Mouse (Mus musculus) CH12.LX (cell line): ENCODE data around the gene Dgkq. TPM values are rescaled to one million over a fixed set of nuclear protein-coding genes. Genes with fewer than 3 reads are reported as not detected.

ENCODE experiments used
- DNase-seq: peaks from one replicate; pipeline ENCODE4 v3.0.0-alpha.2; 2013; ENCODE audit errors: extremely low read depth
- H3K27ac ChIP-seq: 2 replicates; pipeline ENCODE4 v1.5.1; 2012; ENCODE audit warnings: low read depth, mild to moderate bottlenecking, control low read depth, moderate library complexity; ENCODE audit not compliant: insufficient read depth
- H3K27me3 ChIP-seq: replicated peaks from 2 replicates; pipeline ENCODE3; 2012; ENCODE audit warnings: inconsistent platforms
- H3K36me3 ChIP-seq, 2 experiments: replicated peaks in 1 of 2; 2 replicates each; pipeline versions ENCODE3 to v1.6.1; 2012; ENCODE audit warnings: inconsistent platforms in 1 of 2, low read length in 1 of 2, mild to moderate bottlenecking in 1 of 2, mixed read lengths in 1 of 2, moderate library complexity in 1 of 2; ENCODE audit not compliant: control insufficient read depth in 1 of 2, insufficient read depth in 1 of 2
- H3K4me1 ChIP-seq, 2 experiments: 2 replicates each; pipeline ENCODE4 v1.6.1; 2012; ENCODE audit warnings: inconsistent platforms in 1 of 2, moderate library complexity in 1 of 2; ENCODE audit not compliant: insufficient read depth in 2 of 2, control insufficient read depth in 1 of 2
- H3K4me2 ChIP-seq: 2 replicates; pipeline ENCODE4 v1.6.1; 2012; ENCODE audit warnings: low read depth, mild to moderate bottlenecking, control low read depth; ENCODE audit not compliant: poor library complexity, insufficient read depth, severe bottlenecking
- H3K4me3 ChIP-seq, 3 experiments: fragments of 150-350 bp in 1 of 3; sonication (generic) in 1 of 3; replicated peaks in 1 of 3; 2 replicates each; pipeline versions ENCODE3 to v1.5.1; 2011 to 2012; ENCODE audit warnings: low read depth in 2 of 3, low read length in 2 of 3, mild to moderate bottlenecking in 2 of 3, moderate library complexity in 2 of 3, control low read depth in 1 of 3, improper control_type of control experiment in 1 of 3, inconsistent platforms in 1 of 3, mixed read lengths in 1 of 3; ENCODE audit not compliant: poor library complexity in 1 of 3
- H3K79me2 ChIP-seq: replicated peaks from 2 replicates; pipeline ENCODE4 v1.6.1; 2012; ENCODE audit warnings: mild to moderate bottlenecking, moderate library complexity; ENCODE audit not compliant: control insufficient read depth, poor library complexity, insufficient read depth, severe bottlenecking; ENCODE audit errors: extremely low read depth
- H3K9ac ChIP-seq: 2 replicates; pipeline ENCODE4 v1.6.1; 2012; ENCODE audit warnings: low read depth, mild to moderate bottlenecking, control low read depth, moderate library complexity; ENCODE audit not compliant: insufficient read depth
- H3K9me3 ChIP-seq: replicated peaks from 2 replicates; pipeline ENCODE3; 2012; ENCODE audit warnings: low read length, inconsistent platforms, mixed read lengths
- CHD1 ChIP-seq: IDR thresholded peaks from 2 replicates; pipeline ENCODE4 v1.6.1; 2012; ENCODE audit warnings: low read depth, low read length, improper control_type of control experiment, inconsistent platforms
- E2F4 ChIP-seq: IDR thresholded peaks from 2 replicates; pipeline ENCODE4 v1.6.1; 2011; ENCODE audit warnings: low read depth, low read length, improper control_type of control experiment; ENCODE audit not compliant: insufficient replicate concordance
- ELF1 ChIP-seq: IDR thresholded peaks from 2 replicates; pipeline ENCODE4 v1.6.1; 2014; ENCODE audit warnings: low read depth, mild to moderate bottlenecking, inconsistent platforms, low read length, improper control_type of control experiment
- EP300 ChIP-seq: IDR thresholded peaks from 2 replicates; pipeline ENCODE4 v1.6.1; 2011; ENCODE audit warnings: low read length, improper control_type of control experiment
- ETS1 ChIP-seq: conservative IDR thresholded peaks from 2 replicates; pipeline ENCODE4 v1.6.1; 2012; ENCODE audit warnings: low read depth, mild to moderate bottlenecking, inconsistent platforms, low read length, improper control_type of control experiment, moderate library complexity
- GABPA ChIP-seq: IDR thresholded peaks from 2 replicates; pipeline ENCODE4 v1.6.1; 2012; ENCODE audit warnings: low read depth, low read length, improper control_type of control experiment, inconsistent platforms; ENCODE audit not compliant: insufficient replicate concordance
- HCFC1 ChIP-seq: IDR thresholded peaks from 2 replicates; pipeline ENCODE4 v1.6.1; 2012; ENCODE audit warnings: low read depth, mild to moderate bottlenecking, inconsistent platforms, low read length, improper control_type of control experiment
- IRF4 ChIP-seq: IDR thresholded peaks from 2 replicates; pipeline ENCODE4 v1.6.1; 2014; ENCODE audit warnings: low read depth, mild to moderate bottlenecking, inconsistent platforms, low read length, improper control_type of control experiment
- JUN ChIP-seq: IDR thresholded peaks from 2 replicates; pipeline ENCODE4 v1.6.1; 2011; ENCODE audit warnings: low read depth, mild to moderate bottlenecking, low read length, improper control_type of control experiment, moderate library complexity; ENCODE audit not compliant: insufficient read depth
- JUND ChIP-seq: conservative IDR thresholded peaks from 2 replicates; pipeline ENCODE4 v1.6.1; 2011; ENCODE audit warnings: low read depth, low read length, improper control_type of control experiment
- MAX ChIP-seq: IDR thresholded peaks from 2 replicates; pipeline ENCODE4 v1.6.1; 2011; ENCODE audit warnings: low read length, improper control_type of control experiment
- MAZ ChIP-seq: IDR thresholded peaks from 2 replicates; pipeline ENCODE4 v1.6.1; 2012; ENCODE audit warnings: low read depth, mild to moderate bottlenecking, inconsistent platforms, low read length, improper control_type of control experiment, moderate library complexity
- MXI1 ChIP-seq: IDR thresholded peaks from 2 replicates; pipeline ENCODE4 v1.6.1; 2011; ENCODE audit warnings: mild to moderate bottlenecking, low read depth, low read length, improper control_type of control experiment
- MYC ChIP-seq: IDR thresholded peaks from 2 replicates; pipeline ENCODE4 v1.6.1; 2011; ENCODE audit warnings: low read depth, mild to moderate bottlenecking, improper control_type of control experiment, low read length
- NELFE ChIP-seq: IDR thresholded peaks from 2 replicates; pipeline ENCODE4 v1.6.1; 2011; ENCODE audit warnings: low read depth, low read length, improper control_type of control experiment
- PAX5 ChIP-seq: IDR thresholded peaks from 2 replicates; pipeline ENCODE4 v1.6.1; 2012; ENCODE audit warnings: low read length, inconsistent platforms, mixed read lengths
- POLR2A ChIP-seq: IDR thresholded peaks from 2 replicates; pipeline ENCODE4 v1.6.1; 2011; ENCODE audit warnings: low read depth, mild to moderate bottlenecking, improper control_type of control experiment, low read length
- POLR2AphosphoS2 ChIP-seq: IDR thresholded peaks from 2 replicates; pipeline ENCODE4 v1.6.1; 2011; ENCODE audit warnings: low read depth, low read length, improper control_type of control experiment
- RCOR1 ChIP-seq: conservative IDR thresholded peaks from 2 replicates; pipeline ENCODE4 v1.6.1; 2012; ENCODE audit warnings: low read depth, mild to moderate bottlenecking, inconsistent platforms, low read length, improper control_type of control experiment
- TBP ChIP-seq: conservative IDR thresholded peaks from 2 replicates; pipeline ENCODE4 v1.6.1; 2011; ENCODE audit warnings: low read depth, low read length, improper control_type of control experiment
- TCF12 ChIP-seq: IDR thresholded peaks from 2 replicates; pipeline ENCODE4 v1.6.1; 2014; ENCODE audit warnings: low read depth, mild to moderate bottlenecking, inconsistent platforms, low read length, improper control_type of control experiment
- UBTF ChIP-seq: IDR thresholded peaks from 2 replicates; pipeline ENCODE4 v1.6.1; 2012; ENCODE audit warnings: low read depth, mild to moderate bottlenecking, inconsistent platforms, low read length, improper control_type of control experiment, moderate library complexity
- USF1 ChIP-seq: IDR thresholded peaks from 2 replicates; pipeline ENCODE4 v1.6.1; 2014; ENCODE audit warnings: low read depth, mild to moderate bottlenecking, inconsistent platforms, low read length, improper control_type of control experiment
- USF2 ChIP-seq: conservative IDR thresholded peaks from 2 replicates; pipeline ENCODE4 v1.6.1; 2011; ENCODE audit warnings: low read depth, low read length, improper control_type of control experiment
- ZC3H11A ChIP-seq: IDR thresholded peaks from 2 replicates; pipeline ENCODE4 v1.6.1; 2012; ENCODE audit warnings: low read depth, mild to moderate bottlenecking, inconsistent platforms, low read length, improper control_type of control experiment
- ZKSCAN1 ChIP-seq: IDR thresholded peaks from 2 replicates; pipeline ENCODE4 v1.6.1; 2012; ENCODE audit warnings: low read depth, inconsistent platforms, low read length, improper control_type of control experiment, borderline replicate concordance
- ZMIZ1 ChIP-seq: IDR thresholded peaks from 2 replicates; pipeline ENCODE4 v1.6.1; 2012; ENCODE audit warnings: low read depth, mild to moderate bottlenecking, inconsistent platforms, low read length, improper control_type of control experiment
- ZNF384 ChIP-seq: IDR thresholded peaks from 2 replicates; pipeline ENCODE4 v1.6.1; 2012; ENCODE audit warnings: low read depth, low read length, improper control_type of control experiment, inconsistent platforms
- dilution Hi-C: fragments of 300-500 bp; cut with MboI; formaldehyde crosslinking; loops from 2 replicates; pipeline ENCODE4 v1.14.3; 2020; ENCODE audit warnings: low sequenced_read_pairs; ENCODE audit not compliant: extremely low pct_unique_long_range_greater_than_20kb, extremely low pct_ligation_motif_present
- in situ Hi-C: fragments of 300-500 bp; cut with MboI; formaldehyde crosslinking; loops from 3 replicates; pipeline ENCODE4 v1.14.3; 2019; ENCODE audit warnings: low sequenced_read_pairs, low pct_ligation_motif_present, low pct_unique_long_range_greater_than_20kb, mixed read lengths
- polyA plus RNA-seq: library from polyadenylated mRNA; unstranded; fragments of >175 nt; gene quantifications from 2 replicates; pipeline ENCODE4 v1.2.1, GENCODE M21; 2012; ENCODE audit warnings: low read depth; ENCODE audit not compliant: insufficient read length
- total RNA-seq, 2 experiments: library from RNA; depleted of rRNA; stranded (reverse); fragments of 300-350 nt in 1 of 2; fragments of >200 nt in 1 of 2; gene quantifications; 2 replicates each; pipeline ENCODE4 v1.2.3; 2012 to 2014

Gene Dgkq
- total and polyA plus RNA-seq, 3 experiments = 3.7 to 8.5 (median 4.4) TPM

DNA sequence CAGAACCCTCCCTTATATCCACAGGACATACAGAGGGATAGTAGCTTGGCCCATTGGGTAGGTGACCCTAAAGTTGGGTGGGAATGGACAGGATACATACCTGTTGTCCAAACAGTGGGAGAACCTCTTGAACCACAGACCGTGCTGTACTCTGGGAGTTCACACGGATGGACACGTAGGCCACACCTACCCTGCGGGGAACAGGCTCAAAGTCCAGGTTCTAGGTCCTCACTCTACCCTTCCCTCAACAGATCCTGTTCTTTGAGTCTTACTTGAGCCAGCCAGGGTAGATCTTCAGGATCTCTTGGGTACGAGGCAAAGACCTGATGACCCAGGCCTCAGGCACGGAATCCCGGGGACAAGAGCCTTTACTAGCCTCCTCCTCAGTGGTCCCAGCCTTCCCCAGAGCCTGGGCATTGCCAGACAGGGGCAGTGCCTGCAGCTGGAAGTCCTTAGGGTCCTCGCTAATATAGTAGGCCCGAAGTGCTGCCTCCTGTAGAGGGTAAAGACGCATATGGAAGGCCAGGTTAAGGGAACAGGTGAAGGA, 15.0 kb downstream of the Dgkq start:
- Histone ChIP-seq H3K36me3 (peaks cover 62 to 89% of the 10 kb centered on the region in 2 experiments), H3K27me3 (no peaks in the 10 kb centered on the region), H3K27ac (no peak overlapping the region), H3K4me2 (no peak overlapping the region), H3K9ac (no peak overlapping the region), H3K4me1 (peaks cover 0 to 11% of the 10 kb centered on the region in 2 experiments; a peak in 2 of 4 replicates), H3K9me3 (no peaks in the 10 kb centered on the region), H3K79me2 (no peaks in the 10 kb centered on the region), H3K4me3 (no peak overlapping the region)
- dilution Hi-C loops (no loop called here), in situ Hi-C loops (loop anchor here (25.0 kb wide), 1 partner anchor 217 kb away; the partner anchor contains the start of genes Atp5k and Mfsd7a)
- TF ChIP-seq USF2 = no peak
- TF ChIP-seq MAZ = no peak
- no peak for TF ChIP-seq IRF4
- TF ChIP-seq USF1 = no peak
- no peak for TF ChIP-seq ZMIZ1
- no peak for TF ChIP-seq TCF12
- TF ChIP-seq POLR2AphosphoS2 = no peak
- TF ChIP-seq ZNF384 = no peak
- TF ChIP-seq GABPA = no peak
- no peak for TF ChIP-seq NELFE
- no peak for TF ChIP-seq ZC3H11A
- no peak for TF ChIP-seq MAX
- no peak for TF ChIP-seq JUND
- TF ChIP-seq PAX5 = no peak
- no peak for TF ChIP-seq MXI1
- no peak for TF ChIP-seq TBP
- TF ChIP-seq E2F4 = no peak
- TF ChIP-seq ELF1 = no peak
- no peak for TF ChIP-seq CHD1
- no peak for DNase-seq

DNA sequence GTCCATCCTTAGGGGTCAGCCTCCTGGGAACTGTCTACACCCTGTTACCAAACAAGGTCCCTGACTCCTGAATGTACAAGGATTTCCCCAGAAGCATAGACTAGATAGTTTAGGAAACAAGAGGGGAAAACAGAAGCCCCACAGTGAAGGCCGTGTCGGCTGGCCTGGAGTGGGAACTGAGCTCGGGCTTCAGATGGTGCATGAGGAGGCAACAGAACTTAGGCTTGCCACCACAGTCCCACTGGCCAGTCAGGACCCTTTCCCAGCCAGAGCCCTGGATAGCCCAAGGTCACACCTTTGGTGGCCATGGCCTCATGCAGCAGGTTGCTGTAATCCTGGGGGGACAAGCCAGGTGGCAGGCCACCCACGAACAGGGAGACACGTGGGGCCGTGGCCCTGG, 16.1 kb downstream of the Dgkq start:
- DNase-seq = no peak
- dilution Hi-C loops (no loop called here), in situ Hi-C loops (loop anchor here (25.0 kb wide), 1 partner anchor 216 kb away; the partner anchor contains the start of genes Atp5k and Mfsd7a)
- Histone ChIP-seq H3K4me2 (no peak overlapping the region), H3K4me1 (peaks cover 0 to 6% of the 10 kb centered on the region in 2 experiments; a peak in 1 of 4 replicates), H3K4me3 (no peak overlapping the region), H3K36me3 (peaks cover 73 to 98% of the 10 kb centered on the region in 2 experiments), H3K9ac (no peak overlapping the region), H3K9me3 (no peaks in the 10 kb centered on the region), H3K27me3 (no peaks in the 10 kb centered on the region), H3K27ac (no peak overlapping the region), H3K79me2 (no peaks in the 10 kb centered on the region)
- TF ChIP-seq GABPA = no peak
- no peak for TF ChIP-seq TCF12
- TF ChIP-seq POLR2AphosphoS2 = no peak
- TF ChIP-seq MYC = no peak
- no peak for TF ChIP-seq ETS1
- TF ChIP-seq MXI1 = no peak
- no peak for TF ChIP-seq ZKSCAN1
- TF ChIP-seq JUND = no peak
- no peak for TF ChIP-seq ZNF384
- no peak for TF ChIP-seq RCOR1
- TF ChIP-seq MAX = no peak
- no peak for TF ChIP-seq MAZ
- no peak for TF ChIP-seq ELF1
- no peak for TF ChIP-seq JUN
- no peak for TF ChIP-seq NELFE
- TF ChIP-seq POLR2A = no peak
- TF ChIP-seq EP300 = no peak
- TF ChIP-seq HCFC1 = no peak
- no peak for TF ChIP-seq UBTF
